Mouse (Mus musculus) liver, embryonic 12.5 days (tissue): ENCODE measurements around the gene Ephb2. TPM values are rescaled to one million over a fixed set of nuclear protein-coding genes. Genes with fewer than 3 reads are reported as not detected.

ENCODE experiments used
- ATAC-seq: fragments of 200-750 bp; cut with Nextera tagmentation; 2 replicates; pipeline ENCODE4 v1.8.0; 2017; ENCODE audit warnings: moderate number of reproducible peaks, mild to moderate bottlenecking, moderate library complexity
- H3K27ac ChIP-seq: fragments of 300-500 bp; sonication (generic); 2 replicates; pipeline ENCODE4 v1.5.1; 2016; ENCODE audit warnings: mild to moderate bottlenecking
- H3K27me3 ChIP-seq: fragments of 300-500 bp; sonication (generic); replicated peaks from 2 replicates; pipeline ENCODE4 v1.6.1; 2016; ENCODE audit warnings: mild to moderate bottlenecking, moderate library complexity
- H3K36me3 ChIP-seq: fragments of 300-500 bp; sonication (generic); 2 replicates; pipeline ENCODE4 v1.6.1; 2016; ENCODE audit warnings: mild to moderate bottlenecking, moderate library complexity
- H3K4me1 ChIP-seq: fragments of 300-500 bp; sonication (generic); 2 replicates; pipeline ENCODE4 v1.6.1; 2016
- H3K4me2 ChIP-seq: fragments of 300-500 bp; sonication (generic); 2 replicates; pipeline ENCODE4 v1.6.1; 2016; ENCODE audit warnings: mild to moderate bottlenecking, moderate library complexity
- H3K4me3 ChIP-seq: fragments of 300-500 bp; sonication (generic); 2 replicates; pipeline ENCODE4 v1.5.1; 2016; ENCODE audit warnings: mild to moderate bottlenecking, moderate library complexity
- H3K9ac ChIP-seq: fragments of 300-500 bp; sonication (generic); 2 replicates; pipeline ENCODE4 v1.6.1; 2016; ENCODE audit warnings: mild to moderate bottlenecking, moderate library complexity
- H3K9me3 ChIP-seq: fragments of 300-500 bp; sonication (generic); replicated peaks from 2 replicates; pipeline ENCODE4 v1.6.1; 2016; ENCODE audit warnings: mild to moderate bottlenecking, moderate library complexity
- WGBS: fragments of 180-500 bp; shearing (Covaris S2); methylation state at CpG from one replicate; pipeline ENCODE4 v1.1.7; 2016; ENCODE audit not compliant: insufficient replicate concordance; 5-methylcytosine and 5-hydroxymethylcytosine counted together
- polyA plus RNA-seq: library from polyadenylated mRNA; unstranded; fragments of >200 nt; fragmentation: Nextera tagmentation; extraction: Ambion mirVana; gene quantifications from 2 replicates; pipeline ENCODE4 v1.2.1, GENCODE M21; 2016

Ephb2 gene
- polyA plus RNA-seq, 1 experiment from 2014 or later, result 1.4 TPM

- Histone ChIP-seq H3K9me3 (no peaks in the 10 kb centered on the region), H3K9ac (peak overlapping the region; percentile 56), H3K36me3 (no peaks in the 10 kb centered on the region), H3K4me1 (peaks cover 23% of the 10 kb centered on the region), H3K27me3 (peaks cover 99% of the 10 kb centered on the region), H3K4me3 (peak overlapping the region; percentile 58), H3K27ac (no peak overlapping the region), H3K4me2 (peak overlapping the region; percentile 74)
- 3% methylated on average over 75 of the region's 76 CpGs for WGBS
- no peak for ATAC-seq
Observed at GRCm38 (mm10) chr4:136834815-136835620, 770 bp downstream of the Ephb2 start.

DNA sequence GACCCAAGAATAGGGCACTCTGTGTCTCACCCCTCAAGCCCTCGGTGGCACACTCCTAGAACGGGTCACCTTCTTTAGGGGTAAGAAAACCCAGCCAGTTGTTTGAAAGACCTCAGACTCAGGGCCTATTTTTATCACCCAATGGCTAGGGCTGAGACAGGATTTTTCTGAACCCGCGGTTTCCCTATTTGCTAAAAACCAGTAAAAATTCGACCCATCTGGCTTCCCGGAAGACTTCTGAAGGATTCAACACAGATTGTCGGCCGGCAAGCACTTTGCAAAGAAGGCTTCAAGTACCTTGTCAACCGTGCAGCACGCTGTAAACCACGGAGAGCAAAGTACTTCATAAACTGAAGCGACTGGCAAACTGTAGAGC is 1.4 kb downstream of the Ephb2 start:
- Histone ChIP-seq H3K4me2 (peak overlapping the region; percentile 74), H3K36me3 (no peaks in the 10 kb centered on the region), H3K9me3 (no peaks in the 10 kb centered on the region), H3K4me3 (peak overlapping the region; percentile 58), H3K27me3 (peaks cover 99% of the 10 kb centered on the region), H3K27ac (no peak overlapping the region), H3K9ac (no peak overlapping the region), H3K4me1 (peaks cover 23% of the 10 kb centered on the region)
- no peak for ATAC-seq
- 8% methylated on average over 12 of the region's 12 CpGs for WGBS

DNA sequence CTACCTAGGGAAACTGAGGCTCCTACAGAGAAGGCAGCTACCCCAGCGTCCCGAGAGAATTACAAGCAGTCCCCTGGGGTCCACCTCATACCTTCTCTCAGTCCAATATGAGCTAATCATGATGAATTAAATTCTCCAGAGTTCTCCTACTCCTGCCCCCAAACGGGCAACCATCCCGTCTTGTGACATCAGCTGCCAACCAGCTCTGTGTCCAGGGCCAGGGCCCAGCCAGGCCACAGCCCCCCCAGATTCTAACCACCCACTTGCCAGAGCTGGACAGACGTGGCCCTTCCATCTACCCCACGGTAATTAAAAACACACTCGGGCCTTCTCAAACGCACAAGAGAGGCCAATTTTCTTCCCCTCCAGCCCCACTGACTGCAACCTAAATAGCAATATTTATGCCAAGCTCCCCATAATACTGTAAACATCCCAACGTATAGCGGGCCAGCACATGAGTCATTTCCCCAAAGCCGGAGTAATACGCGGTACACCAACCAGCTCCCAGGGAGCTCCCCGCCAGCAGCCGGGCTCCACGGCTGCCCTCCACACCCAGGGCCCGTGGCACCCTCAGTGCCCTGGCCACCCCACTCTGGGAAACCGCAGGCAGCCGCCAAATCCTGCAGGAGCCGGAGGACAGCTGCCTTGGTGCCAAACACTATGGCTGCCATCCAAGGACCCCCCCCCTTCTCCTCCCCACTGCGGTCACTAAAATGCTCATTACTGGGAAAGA is 2.0 kb downstream of the Ephb2 start:
- Histone ChIP-seq H3K27me3 (peaks cover 100% of the 10 kb centered on the region), H3K36me3 (no peaks in the 10 kb centered on the region), H3K4me3 (0 out of 2 replicates have a peak overlapping the region, but pooled peaks have one; percentile 58), H3K4me2 (peak overlapping the region; percentile 10; the same call in 1 of the 2 replicates), H3K27ac (no peak overlapping the region), H3K9me3 (no peaks in the 10 kb centered on the region), H3K4me1 (peaks cover 23% of the 10 kb centered on the region), H3K9ac (no peak overlapping the region)
- WGBS, result 65% methylated on average over 21 of the region's 21 CpGs
- ATAC-seq, result no peak

- Histone ChIP-seq H3K9ac (no peak overlapping the region), H3K36me3 (no peaks in the 10 kb centered on the region), H3K9me3 (no peaks in the 10 kb centered on the region), H3K27ac (no peak overlapping the region), H3K4me1 (peaks cover 23% of the 10 kb centered on the region), H3K4me2 (no peak overlapping the region), H3K27me3 (peaks cover 100% of the 10 kb centered on the region), H3K4me3 (no peak overlapping the region)
- 45% methylated on average over 16 of the region's 16 CpGs for WGBS
- ATAC-seq, result no peak
Observed at GRCm38 (mm10) chr4:136832559-136833232, 3.1 kb downstream of the Ephb2 start.

- no peak overlapping the region for H3K4me3 ChIP-seq
- peaks cover 80% of the 10 kb centered on the region for H3K27me3 ChIP-seq
- H3K4me2 ChIP-seq, result no peak overlapping the region
- H3K27ac ChIP-seq, result no peak overlapping the region
- ATAC-seq, result no peak
- H3K36me3 ChIP-seq, result no peaks in the 10 kb centered on the region
- WGBS, result 39% methylated on average over 9 of the region's 9 CpGs
- H3K9ac ChIP-seq, result no peak overlapping the region
- H3K4me1 ChIP-seq, result peaks cover 8% of the 10 kb centered on the region
- no peaks in the 10 kb centered on the region for H3K9me3 ChIP-seq
Observed at GRCm38 (mm10) chr4:136830272-136830823, 5.4 kb downstream of the Ephb2 start.

DNA sequence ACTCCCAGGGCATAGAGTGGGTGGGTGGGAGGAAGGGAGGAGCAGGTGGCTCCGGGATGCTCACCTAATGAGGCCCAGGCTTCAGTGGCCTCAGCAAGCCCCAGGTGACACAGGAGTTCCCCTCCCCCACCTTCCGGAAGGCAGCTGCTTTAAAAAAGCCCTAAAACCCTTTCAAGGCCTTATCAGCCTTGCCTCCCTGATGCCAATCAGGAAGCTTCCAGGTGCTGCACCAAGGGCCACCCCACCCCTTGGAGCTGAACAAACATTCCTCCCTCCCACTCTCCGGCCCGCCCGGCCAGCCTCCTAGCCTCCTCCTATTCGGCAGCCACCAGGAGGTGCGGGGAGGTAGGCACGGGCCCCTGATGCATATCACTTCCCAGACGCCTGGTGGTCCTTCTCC is 6.0 kb downstream of the Ephb2 start:
- Histone ChIP-seq H3K4me1 (peaks cover 3% of the 10 kb centered on the region), H3K4me2 (no peak overlapping the region), H3K27me3 (peaks cover 75% of the 10 kb centered on the region), H3K9ac (no peak overlapping the region), H3K36me3 (no peaks in the 10 kb centered on the region), H3K4me3 (no peak overlapping the region), H3K9me3 (no peaks in the 10 kb centered on the region), H3K27ac (no peak overlapping the region)
- 24% methylated on average over 9 of the region's 9 CpGs for WGBS
- no peak for ATAC-seq

DNA sequence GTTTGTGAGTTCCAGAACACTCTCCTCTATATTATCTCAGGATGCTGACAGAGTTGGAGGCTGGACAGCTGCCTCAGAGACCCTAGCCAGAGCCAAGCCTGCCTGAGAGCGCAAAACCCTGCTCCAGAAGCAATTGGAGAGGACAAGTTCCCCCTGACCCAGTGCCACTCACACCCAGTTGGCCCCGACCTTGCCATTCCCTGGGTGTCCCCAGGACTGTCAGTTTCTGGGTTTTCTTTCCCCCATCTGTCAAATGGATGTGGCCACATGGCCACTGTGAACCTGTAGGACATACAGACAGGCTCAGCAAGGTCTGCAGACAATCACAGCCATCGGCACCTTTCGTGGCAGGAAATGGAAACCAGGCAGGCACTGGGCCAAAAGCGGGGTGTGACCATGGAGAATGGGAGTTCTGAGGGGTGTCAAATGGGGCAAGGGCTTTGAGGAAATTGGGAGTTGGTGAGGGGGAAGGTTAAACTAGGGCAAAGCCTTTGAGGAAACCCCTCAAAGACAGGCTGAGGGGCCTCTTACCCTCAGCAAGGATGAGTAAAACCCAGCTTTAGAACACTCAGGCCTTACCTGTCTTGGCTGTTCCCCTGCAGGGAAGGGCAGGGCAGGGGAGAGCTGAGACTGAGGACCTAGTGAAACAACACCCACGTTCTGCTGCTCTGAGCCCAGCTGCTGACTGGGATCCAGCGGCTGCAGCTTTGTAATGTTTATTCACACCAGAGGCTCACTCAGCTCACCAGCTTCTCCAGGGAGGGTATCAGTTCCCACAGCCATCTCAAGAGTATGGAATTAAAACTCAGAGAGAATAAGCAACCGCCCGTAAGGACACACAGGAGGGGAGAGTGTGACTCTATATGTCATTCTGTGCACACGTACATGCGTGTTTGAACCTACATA is 6.9 kb downstream of the Ephb2 start:
- WGBS, result 37% methylated on average over 11 of the region's 11 CpGs
- H3K4me3 ChIP-seq, result no peak overlapping the region
- H3K4me2 ChIP-seq, result no peak overlapping the region
- H3K9ac ChIP-seq, result no peak overlapping the region
- H3K27ac ChIP-seq, result no peak overlapping the region
- no peaks in the 10 kb centered on the region for H3K9me3 ChIP-seq
- H3K27me3 ChIP-seq, result peaks cover 66% of the 10 kb centered on the region
- ATAC-seq, result no peak
- no peaks in the 10 kb centered on the region for H3K4me1 ChIP-seq
- H3K36me3 ChIP-seq, result no peaks in the 10 kb centered on the region

- Histone ChIP-seq H3K36me3 (no peaks in the 10 kb centered on the region), H3K4me2 (no peak overlapping the region), H3K9me3 (no peaks in the 10 kb centered on the region), H3K27me3 (peaks cover 27% of the 10 kb centered on the region), H3K27ac (no peak overlapping the region), H3K4me1 (no peaks in the 10 kb centered on the region), H3K9ac (no peak overlapping the region), H3K4me3 (no peak overlapping the region)
- WGBS, result 67% methylated on average over 17 of the region's 18 CpGs
- ATAC-seq, result no peak
Observed at GRCm38 (mm10) chr4:136824935-136825552, 10.7 kb downstream of the Ephb2 start.

DNA sequence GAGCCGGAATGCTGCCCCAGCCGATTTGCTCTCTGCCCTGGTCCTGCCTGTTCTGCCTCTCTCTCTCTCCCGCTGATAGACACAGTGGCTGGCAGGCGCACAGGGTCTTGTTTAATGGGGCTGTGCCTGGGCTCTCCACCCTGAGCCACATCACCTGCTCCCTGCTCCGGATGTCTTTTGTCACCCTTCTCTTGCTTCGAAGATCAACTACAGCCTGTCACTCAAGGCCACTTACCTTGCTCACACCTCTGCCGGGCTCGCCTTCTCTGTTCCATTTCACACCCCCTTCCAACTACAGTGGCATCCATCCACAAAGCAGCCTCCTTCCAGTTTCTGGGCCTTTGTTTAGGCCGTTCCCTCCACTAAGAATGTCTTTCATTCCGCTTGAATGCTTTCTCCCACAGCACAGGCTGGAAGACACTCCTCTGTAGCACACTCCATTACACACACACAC is 15.7 kb downstream of the Ephb2 start:
- H3K4me1 ChIP-seq, result no peaks in the 10 kb centered on the region
- no peak for ATAC-seq
- 54% methylated on average over 10 of the region's 10 CpGs for WGBS

DNA sequence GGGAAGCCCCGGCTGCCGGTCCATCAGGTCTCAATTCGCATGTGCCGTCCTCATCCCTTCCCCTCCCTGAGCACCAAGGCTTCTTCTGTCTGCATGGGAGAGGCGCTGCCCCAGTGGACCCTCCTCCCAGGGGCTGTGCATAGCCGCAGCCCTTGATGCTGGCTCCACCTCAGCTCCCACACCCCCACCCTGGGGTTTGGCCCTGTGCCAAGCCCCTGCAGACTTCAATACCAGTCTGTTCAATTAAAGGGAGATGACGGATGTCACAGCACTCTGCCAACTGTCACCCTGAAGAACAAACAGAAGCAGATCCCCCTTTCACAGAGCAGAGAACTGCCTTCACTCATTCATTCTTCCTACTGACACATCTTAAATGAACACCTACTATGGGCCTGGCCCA is 19.1 kb downstream of the Ephb2 start:
- no peak overlapping the region for H3K4me3 ChIP-seq
- no peak overlapping the region for H3K4me2 ChIP-seq
- no peaks in the 10 kb centered on the region for H3K9me3 ChIP-seq
- H3K27me3 ChIP-seq, result no peaks in the 10 kb centered on the region
- no peaks in the 10 kb centered on the region for H3K36me3 ChIP-seq
- no peak overlapping the region for H3K27ac ChIP-seq
- H3K4me1 ChIP-seq, result no peaks in the 10 kb centered on the region
- WGBS, result 60% methylated on average over 7 of the region's 7 CpGs
- no peak for ATAC-seq
- no peak overlapping the region for H3K9ac ChIP-seq

More for the DNA sequence above, 15.7 kb downstream of the Ephb2 start:
- no peaks in the 10 kb centered on the region for H3K9me3 ChIP-seq
- H3K36me3 ChIP-seq, result no peaks in the 10 kb centered on the region
- no peak overlapping the region for H3K4me3 ChIP-seq
- H3K27ac ChIP-seq, result no peak overlapping the region
- H3K27me3 ChIP-seq, result no peaks in the 10 kb centered on the region; the same call in 1 of the 2 replicates
- H3K9ac ChIP-seq, result no peak overlapping the region
- no peak overlapping the region for H3K4me2 ChIP-seq

GRCm38 (mm10) chr4:136815364-136815763 is 20.4 kb downstream of the Ephb2 start:
- H3K27me3 ChIP-seq, result no peaks in the 10 kb centered on the region; the same call in 1 of the 2 replicates
- WGBS, result 45% methylated on average over 5 of the region's 5 CpGs
- no peak overlapping the region for H3K4me3 ChIP-seq
- no peaks in the 10 kb centered on the region for H3K9me3 ChIP-seq
- ATAC-seq, result no peak
- H3K36me3 ChIP-seq, result no peaks in the 10 kb centered on the region
- H3K4me1 ChIP-seq, result no peaks in the 10 kb centered on the region
- H3K9ac ChIP-seq, result no peak overlapping the region
- H3K27ac ChIP-seq, result no peak overlapping the region
- H3K4me2 ChIP-seq, result no peak overlapping the region
